Mouse (Mus musculus) heart, postnatal 0 days (tissue): ENCODE measurements around the gene Znfx1. TPM values are rescaled to one million over a fixed set of nuclear protein-coding genes. Genes with fewer than 3 reads are reported as not detected.

Experiments
- ATAC-seq: fragments of 200-750 bp; cut with Nextera tagmentation; 2 replicates; pipeline ENCODE4 v1.8.0; 2017; ENCODE audit warnings: low read depth, moderate number of reproducible peaks, moderate library complexity; ENCODE audit not compliant: insufficient read depth
- DNase-seq: peaks from one replicate; pipeline ENCODE4 v3.0.0-alpha.2; 2016; ENCODE audit warnings: low spot score
- H3K27ac ChIP-seq: fragments of 300-500 bp; sonication (generic); 2 replicates; pipeline ENCODE4 v1.5.1; 2014; ENCODE audit warnings: low read depth, mild to moderate bottlenecking
- H3K27me3 ChIP-seq: fragments of 300-500 bp; sonication (generic); 2 replicates; pipeline ENCODE4 v1.6.1; 2014; ENCODE audit warnings: low read length, mixed read lengths; ENCODE audit not compliant: control insufficient read depth, insufficient read depth
- H3K36me3 ChIP-seq: fragments of 300-500 bp; sonication (generic); replicated peaks from 2 replicates; pipeline ENCODE4 v1.6.1; 2014; ENCODE audit warnings: low read length, mixed read lengths; ENCODE audit not compliant: control insufficient read depth, insufficient read depth
- H3K4me1 ChIP-seq: fragments of 300-500 bp; sonication (generic); 2 replicates; pipeline ENCODE4 v1.6.1; 2014; ENCODE audit warnings: antibody characterized with exemption; ENCODE audit not compliant: control insufficient read depth, insufficient read depth
- H3K4me2 ChIP-seq: fragments of 300-500 bp; sonication (generic); 2 replicates; pipeline ENCODE4 v1.6.1; 2014; ENCODE audit warnings: low read depth, mild to moderate bottlenecking, low read length, moderate library complexity
- H3K4me3 ChIP-seq: fragments of 300-500 bp; sonication (generic); 2 replicates; pipeline ENCODE4 v1.5.1; 2014; ENCODE audit warnings: low read depth, low read length
- H3K9ac ChIP-seq: fragments of 300-500 bp; sonication (generic); replicated peaks from 2 replicates; pipeline ENCODE4 v1.6.1; 2014; ENCODE audit warnings: low read depth, low read length, mixed read lengths
- H3K9me3 ChIP-seq: fragments of 300-500 bp; sonication (generic); replicated peaks from 2 replicates; pipeline ENCODE4 v1.6.1; 2016; ENCODE audit warnings: low read length; ENCODE audit not compliant: control insufficient read depth
- CTCF ChIP-seq: IDR thresholded peaks from 2 replicates; pipeline ENCODE4 v1.5.1; 2016; ENCODE audit warnings: antibody characterized with exemption, control low read depth, low read depth
- EP300 ChIP-seq: IDR thresholded peaks from 2 replicates; pipeline ENCODE4 v1.6.1; 2016; ENCODE audit warnings: antibody characterized with exemption, low read depth
- WGBS: fragments of 180-500 bp; shearing (Covaris S2); extraction: QIAGEN DNeasy Blood & Tissue Kit; methylation state at CpG from one replicate; pipeline ENCODE4 v1.1.7; 2014; 5-methylcytosine and 5-hydroxymethylcytosine counted together
- polyA plus RNA-seq: library from polyadenylated mRNA; unstranded; fragments of >200 nt; fragmentation: Nextera tagmentation; extraction: Ambion mirVana; gene quantifications from 2 replicates; pipeline ENCODE4 v1.2.1, GENCODE M21; 2015
- total RNA-seq: library from RNA; depleted of rRNA; stranded (reverse); fragments of >200 nt; gene quantifications from 2 replicates; pipeline ENCODE4 v1.2.3, GENCODE M21; 2014; ENCODE audit warnings: low replicate concordance

Gene Znfx1
- total and polyA plus RNA-seq, 2 experiments from 2014 or later, result 6.9 to 35.4 TPM

DNA sequence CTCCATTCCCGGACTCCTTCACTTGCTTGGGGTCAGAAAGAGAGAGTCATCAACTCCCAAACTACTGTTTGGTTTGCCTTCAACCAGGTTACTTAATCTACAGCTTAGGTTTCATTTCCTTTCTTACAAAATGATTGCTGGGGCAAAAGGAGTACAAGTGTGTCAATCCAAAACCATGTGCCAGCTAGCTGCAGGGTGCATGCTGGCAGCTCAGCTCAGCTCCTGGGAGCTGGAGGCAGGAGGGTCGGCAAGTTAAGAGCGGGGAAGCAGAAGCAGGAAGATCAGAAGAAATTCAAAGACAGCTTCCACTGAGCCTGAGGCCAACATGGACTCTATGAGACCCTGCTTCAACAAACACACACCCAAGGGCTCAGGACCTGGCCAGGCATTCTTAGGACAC, 2.5 kb downstream of the Znfx1 start:
- DNase-seq (no peak), ATAC-seq (no peak)
- Histone ChIP-seq H3K9me3 (no peaks in the 10 kb centered on the region), H3K4me2 (peak overlapping the region; percentile 10; the same call in 1 of the 2 replicates), H3K9ac (no peak overlapping the region), H3K4me1 (peaks cover 15% of the 10 kb centered on the region), H3K27me3 (no peaks in the 10 kb centered on the region), H3K36me3 (peaks cover 41% of the 10 kb centered on the region), H3K27ac (no peak overlapping the region), H3K4me3 (no peak overlapping the region)
- WGBS, result 65% methylated on average over 3 of the region's 3 CpGs
- no peak for TF ChIP-seq CTCF
- no peak for TF ChIP-seq EP300

DNA sequence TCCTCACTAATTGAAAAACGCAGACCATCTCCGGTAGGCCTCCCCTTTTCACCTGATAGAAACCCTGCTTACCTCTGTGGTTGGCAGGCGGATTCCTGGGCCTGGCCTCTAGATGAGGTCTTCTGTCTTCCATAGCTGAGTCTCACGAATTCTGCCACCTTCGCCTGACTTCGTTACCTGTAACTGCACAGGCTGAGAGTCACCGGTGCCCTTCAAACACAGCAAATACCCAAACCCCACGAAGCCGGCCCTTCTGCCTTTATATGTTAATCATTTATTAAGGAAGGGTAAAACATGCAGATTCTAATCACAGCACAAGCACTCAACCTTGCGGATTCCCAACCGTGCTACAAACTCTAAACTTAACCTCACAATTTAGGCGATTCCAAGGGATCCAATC, 2.9 kb downstream of the Znfx1 start:
- no peak for DNase-seq
- H3K27ac ChIP-seq, result no peak overlapping the region
- no peaks in the 10 kb centered on the region for H3K27me3 ChIP-seq
- no peak overlapping the region for H3K9ac ChIP-seq
- H3K36me3 ChIP-seq, result peaks cover 41% of the 10 kb centered on the region
- H3K4me2 ChIP-seq, result peak overlapping the region; percentile 10; the same call in 1 of the 2 replicates
- 79% methylated on average over 12 of the region's 12 CpGs for WGBS
- no peak for ATAC-seq
- H3K4me3 ChIP-seq, result no peak overlapping the region
- H3K4me1 ChIP-seq, result peaks cover 13% of the 10 kb centered on the region
- TF ChIP-seq EP300, result no peak
- no peak for TF ChIP-seq CTCF
- no peaks in the 10 kb centered on the region for H3K9me3 ChIP-seq

DNA sequence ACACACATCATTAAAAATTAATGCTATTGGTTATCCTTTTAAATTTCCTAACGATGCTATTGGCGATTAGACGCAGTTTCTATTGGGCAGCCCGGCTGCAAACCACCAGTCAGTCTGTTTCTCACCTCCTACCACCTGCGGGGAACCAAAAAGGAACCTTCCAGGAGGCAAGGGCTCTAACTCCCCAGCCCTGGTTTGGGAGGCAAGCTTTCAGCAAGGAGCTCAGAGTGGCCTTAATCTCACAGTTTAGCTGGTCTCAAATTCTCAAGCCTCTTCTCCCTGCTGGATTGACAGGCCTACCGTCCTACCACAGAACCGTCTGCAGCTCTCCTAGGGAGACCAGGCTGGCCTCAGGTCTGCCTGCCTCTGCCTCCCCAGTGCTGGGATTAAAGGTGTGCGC, 3.3 kb downstream of the Znfx1 start:
- H3K36me3 ChIP-seq, result peaks cover 41% of the 10 kb centered on the region
- no peak overlapping the region for H3K4me2 ChIP-seq
- 65% methylated on average over 8 of the region's 8 CpGs for WGBS
- H3K4me3 ChIP-seq, result no peak overlapping the region
- ATAC-seq (no peak), DNase-seq (no peak)
- H3K27ac ChIP-seq, result no peak overlapping the region
- peaks cover 9% of the 10 kb centered on the region for H3K4me1 ChIP-seq
- no peak overlapping the region for H3K9ac ChIP-seq
- no peaks in the 10 kb centered on the region for H3K27me3 ChIP-seq
- no peaks in the 10 kb centered on the region for H3K9me3 ChIP-seq
- TF ChIP-seq EP300 (no peak), CTCF (no peak)

DNA sequence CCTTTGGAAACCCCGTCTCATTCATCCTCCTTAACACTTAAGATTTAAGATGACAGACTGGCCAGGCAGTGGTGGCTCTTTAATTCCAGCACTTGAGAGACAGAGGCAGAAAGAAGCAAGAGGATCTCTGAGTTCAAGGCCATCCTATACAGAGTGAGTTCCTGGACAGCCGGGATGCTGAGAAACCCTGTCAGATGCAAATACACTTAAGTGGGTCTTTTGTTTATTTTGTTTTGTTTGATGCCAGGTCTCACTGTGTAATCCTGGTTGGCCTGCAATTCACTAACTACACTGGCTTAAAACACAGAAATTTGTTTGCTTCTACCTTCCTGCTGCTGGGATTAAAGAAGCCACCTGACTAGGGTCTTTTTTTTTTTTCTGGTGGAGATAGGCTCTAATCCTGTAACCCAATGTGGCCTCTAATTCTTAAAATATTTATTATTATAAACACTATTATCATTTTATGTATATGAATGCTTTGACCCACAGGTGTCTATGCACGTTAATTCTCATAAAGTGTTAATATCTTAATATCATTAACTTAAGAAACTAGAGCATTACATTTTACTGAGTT, 3.9 kb downstream of the Znfx1 start:
- peaks cover 45% of the 10 kb centered on the region for H3K36me3 ChIP-seq
- H3K27ac ChIP-seq, result peak overlapping the region; percentile 19
- 68% methylated on average over 3 of the region's 3 CpGs for WGBS
- ATAC-seq (no peak), DNase-seq (no peak)
- H3K4me1 ChIP-seq, result peaks cover 8% of the 10 kb centered on the region
- H3K9me3 ChIP-seq, result no peaks in the 10 kb centered on the region
- H3K4me2 ChIP-seq, result 0 out of 2 replicates have a peak overlapping the region, but pooled peaks have one; percentile 13
- H3K9ac ChIP-seq, result no peak overlapping the region
- no peak overlapping the region for H3K4me3 ChIP-seq
- no peaks in the 10 kb centered on the region for H3K27me3 ChIP-seq
- TF ChIP-seq CTCF, result no peak
- TF ChIP-seq EP300, result no peak

DNA sequence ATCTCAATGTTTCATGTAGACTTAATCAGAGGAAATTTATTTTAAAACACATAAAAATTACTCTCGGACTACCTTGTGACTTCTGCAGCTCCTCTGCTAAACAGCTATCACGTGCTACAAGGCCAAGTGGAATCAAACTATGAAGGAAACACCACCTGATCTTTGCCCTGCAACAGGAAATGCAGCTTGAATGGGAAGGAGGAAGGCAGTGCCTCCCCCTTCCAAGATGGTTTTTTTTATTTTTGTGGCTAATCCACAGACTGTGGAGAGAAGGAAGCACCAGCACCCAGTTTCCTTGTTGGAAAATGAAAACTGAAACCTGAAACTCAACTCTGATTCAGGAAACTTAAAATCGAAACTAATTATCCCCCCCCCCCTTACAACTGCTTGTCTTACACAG, 4.6 kb downstream of the Znfx1 start:
- H3K36me3 ChIP-seq, result peaks cover 46% of the 10 kb centered on the region

DNA sequence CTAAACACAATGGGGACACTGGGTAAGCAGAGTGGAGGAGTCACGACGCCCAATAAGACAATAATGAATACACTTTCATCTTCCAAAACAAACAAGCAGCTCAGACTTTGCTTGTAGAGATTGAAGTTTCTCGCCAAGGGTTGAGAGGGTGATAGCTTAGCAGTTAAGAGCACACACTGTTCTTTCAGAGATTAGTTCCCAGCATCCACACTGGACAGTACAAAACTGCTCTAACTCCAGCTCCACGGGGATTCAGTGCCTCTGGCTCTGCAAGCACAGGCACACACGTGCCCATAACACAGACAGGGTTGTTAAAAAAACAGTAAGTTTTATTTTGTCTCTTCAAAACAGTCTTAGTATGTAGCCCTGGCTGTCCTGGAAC, 5.9 kb downstream of the Znfx1 start:
- no peak overlapping the region for H3K4me2 ChIP-seq
- no peak overlapping the region for H3K4me3 ChIP-seq
- H3K4me1 ChIP-seq, result peaks cover 7% of the 10 kb centered on the region
- WGBS, result 74% methylated on average over 5 of the region's 5 CpGs
- no peak overlapping the region for H3K9ac ChIP-seq
- no peak overlapping the region for H3K27ac ChIP-seq
- no peak for DNase-seq
- TF ChIP-seq EP300 (no peak), CTCF (no peak)
- H3K36me3 ChIP-seq, result peaks cover 54% of the 10 kb centered on the region
- H3K27me3 ChIP-seq, result no peaks in the 10 kb centered on the region
- ATAC-seq, result no peak
- H3K9me3 ChIP-seq, result no peaks in the 10 kb centered on the region

More for the DNA sequence above, 4.6 kb downstream of the Znfx1 start:
- 50% methylated on average over 3 of the region's 3 CpGs for WGBS
- Histone ChIP-seq H3K9ac (no peak overlapping the region), H3K4me2 (0 out of 2 replicates have a peak overlapping the region, but pooled peaks have one; percentile 13), H3K4me1 (peaks cover 8% of the 10 kb centered on the region), H3K9me3 (no peaks in the 10 kb centered on the region), H3K27ac (peak overlapping the region; percentile 19), H3K4me3 (no peak overlapping the region), H3K27me3 (no peaks in the 10 kb centered on the region)
- TF ChIP-seq CTCF, result no peak
- TF ChIP-seq EP300, result 0 out of 2 replicates have a peak, but pooled peaks have one; percentile 36
- ATAC-seq, result no peak
- DNase-seq, result no peak
